Mouse (Mus musculus) CD8-positive naive resting alpha-beta T cell, adult 57 days (primary cell): ENCODE data around the gene Ndufs6. TPM values are rescaled to one million over a fixed set of nuclear protein-coding genes. Genes with fewer than 3 reads are reported as not detected.

Source experiments
- total RNA-seq: library from RNA; stranded (reverse); gene quantifications from one replicate; pipeline ENCODE4 v1.2.4, GENCODE M21; 2023

Gene Ndufs6
- 56.2 TPM for total RNA-seq

DNA sequence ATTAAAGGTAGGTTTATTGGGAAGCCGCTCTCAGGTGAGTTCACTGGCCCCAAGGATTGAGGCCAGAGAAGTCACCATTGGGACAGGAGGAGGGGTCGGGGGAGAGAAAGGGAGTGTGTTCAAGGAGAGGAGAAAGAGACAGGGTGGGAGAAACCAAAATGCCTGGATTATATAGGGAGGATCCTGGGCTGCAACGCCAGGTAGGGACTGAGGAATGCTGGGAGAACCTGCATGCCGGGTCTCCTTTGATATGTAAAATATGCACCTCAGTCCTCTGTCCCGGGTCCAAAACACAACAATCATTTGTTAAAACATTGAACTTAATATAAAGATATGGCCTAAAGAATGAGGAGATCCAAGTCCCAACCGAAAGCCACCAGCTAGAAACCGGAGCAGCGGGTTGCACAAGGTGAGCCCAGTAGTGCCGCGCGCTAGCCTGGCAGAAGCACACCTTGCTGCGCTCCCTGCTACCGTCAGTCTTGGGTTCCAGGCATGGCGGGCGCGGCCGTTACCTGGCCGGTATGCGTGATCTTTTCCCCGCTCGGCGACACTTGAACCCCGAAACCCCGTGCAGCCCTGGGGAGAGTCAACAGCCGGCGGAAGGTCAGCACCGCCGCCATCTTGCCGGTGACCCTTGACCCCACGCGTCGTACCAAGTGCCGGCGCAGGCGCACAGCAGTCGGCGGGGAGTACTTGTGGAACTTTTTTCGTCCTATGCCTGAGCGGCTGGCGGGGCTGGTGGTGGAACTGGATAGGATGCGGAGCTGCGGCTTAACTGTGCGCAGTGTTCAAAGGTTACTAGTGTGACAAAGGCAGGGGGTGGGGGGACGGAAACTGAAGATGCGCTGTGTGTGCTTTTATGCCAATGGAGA is at the start of gene Ndufs6, which contains the start of gene Mrpl36:
Ndufs6 (minus strand) TSS at position 716 of the 872 bp plus-strand sequence.
Mrpl36 (plus strand) TSS at position 687 of the 872 bp plus-strand sequence.

Other genes with a start within 250 kb of the Ndufs6 start
- gene Irx4, start 68.1 kb downstream of the Ndufs6 start, total RNA-seq: not detected
- gene Mrpl36, start within 50 bp of the Ndufs6 start, total RNA-seq: 22.5 TPM
- gene Lpcat1, start 138.7 kb upstream of the Ndufs6 start, total RNA-seq: 26.9 TPM
- not detected for gene Slc6a3, start 208.2 kb upstream of the Ndufs6 start, total RNA-seq